Mouse (Mus musculus) ovary, postnatal 14 days (tissue): ENCODE data around the gene Otor.

ENCODE experiments used
- DNase-seq: peaks from one replicate; pipeline ENCODE4 v3.0.0; 2022; ENCODE audit warnings: low spot score

Otor gene

DNA sequence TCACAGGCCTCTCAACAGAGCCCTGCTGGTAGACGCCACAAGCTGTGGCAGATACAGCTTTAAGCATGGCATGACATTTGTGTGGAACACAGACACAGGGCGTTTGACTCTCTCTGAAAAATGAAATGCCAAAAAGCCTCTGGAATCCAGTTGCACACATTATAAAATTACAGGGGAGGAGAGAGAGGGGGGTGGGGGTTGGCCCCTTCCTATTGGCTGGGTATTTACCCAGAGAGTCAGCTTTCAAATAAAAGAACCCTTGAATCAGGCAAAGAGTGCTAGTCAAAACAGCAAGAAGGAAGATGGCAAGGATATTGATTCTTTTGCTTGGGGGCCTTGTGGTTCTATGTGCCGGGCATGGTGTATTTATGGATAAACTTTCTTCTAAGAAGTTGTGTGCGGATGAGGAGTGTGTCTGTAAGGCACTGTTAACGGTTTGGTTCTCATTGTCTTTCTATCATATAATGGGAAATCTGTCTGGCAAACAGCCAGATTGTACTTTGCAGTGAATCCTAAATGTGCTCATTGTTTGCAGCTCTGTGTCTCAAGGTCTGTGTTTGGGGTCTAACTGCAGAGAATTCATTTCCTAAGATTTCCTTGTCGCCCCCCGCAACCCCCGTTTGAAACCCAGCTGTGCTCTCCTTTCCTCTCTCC is at the start of gene Otor:
TSS of gene Otor (plus strand) at position 276 of the 654 bp plus-strand sequence.
- no peak for DNase-seq

DNA sequence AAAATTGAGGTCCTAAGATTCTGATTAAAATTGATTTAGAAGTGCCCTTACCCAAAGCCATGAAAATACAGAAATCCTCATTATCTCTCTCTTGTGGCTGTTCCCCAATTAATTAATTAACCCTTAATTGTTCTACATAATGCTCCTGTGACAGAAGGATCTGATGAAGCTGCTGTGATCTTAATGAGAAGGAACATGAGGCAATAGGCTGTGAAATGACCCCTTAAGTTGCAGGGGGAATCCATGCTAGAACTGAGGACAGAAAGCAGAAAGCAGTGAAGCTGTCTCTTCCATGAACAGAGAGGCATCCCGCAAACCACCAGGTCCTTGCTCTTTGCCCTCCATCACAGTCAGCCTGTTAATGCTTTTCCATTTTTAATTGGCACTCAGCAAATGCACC is 47.0 kb upstream of the Otor start:
- no peak for DNase-seq

DNA sequence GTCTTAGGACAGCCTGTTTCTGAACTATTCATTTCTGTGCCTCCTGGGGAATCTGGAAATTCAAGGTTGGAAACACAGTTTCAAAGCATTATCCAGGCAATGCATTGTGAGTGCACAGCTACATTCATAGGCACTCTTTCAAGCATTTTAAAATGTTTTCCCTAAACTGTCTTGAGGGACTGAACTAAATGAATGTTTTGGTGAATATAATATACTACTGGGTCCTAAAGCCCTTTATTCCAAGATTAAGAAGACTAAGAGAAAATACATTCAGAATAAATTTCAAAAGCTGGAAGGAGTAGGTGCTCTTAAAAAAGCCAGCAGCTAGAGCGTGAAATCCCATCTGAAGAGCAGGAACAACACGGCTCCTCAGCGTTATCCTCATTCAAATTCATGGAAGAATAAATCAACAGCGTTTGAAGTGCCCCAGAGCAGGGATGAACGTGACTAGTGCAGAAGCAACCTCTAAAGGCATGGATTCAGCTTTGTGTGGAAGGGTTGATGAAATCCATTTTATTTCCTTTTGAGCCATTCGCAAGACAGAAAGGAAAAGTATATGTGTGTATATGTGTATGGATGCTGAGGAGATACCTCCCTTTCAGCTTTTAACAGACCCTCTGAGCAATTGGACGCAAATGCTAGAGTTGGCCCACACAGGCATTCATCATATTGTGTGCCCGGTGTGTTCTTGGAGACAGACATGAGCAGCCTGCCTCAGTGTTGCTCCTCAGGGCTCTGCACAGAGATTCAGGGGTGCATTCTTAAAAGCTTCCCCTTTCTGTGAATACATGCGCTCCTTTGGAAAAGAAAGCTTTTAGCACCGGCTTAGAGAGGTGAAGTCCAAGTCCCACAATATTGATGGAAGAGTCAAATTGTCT is 45.7 kb upstream of the Otor start:
- no peak for DNase-seq

DNA sequence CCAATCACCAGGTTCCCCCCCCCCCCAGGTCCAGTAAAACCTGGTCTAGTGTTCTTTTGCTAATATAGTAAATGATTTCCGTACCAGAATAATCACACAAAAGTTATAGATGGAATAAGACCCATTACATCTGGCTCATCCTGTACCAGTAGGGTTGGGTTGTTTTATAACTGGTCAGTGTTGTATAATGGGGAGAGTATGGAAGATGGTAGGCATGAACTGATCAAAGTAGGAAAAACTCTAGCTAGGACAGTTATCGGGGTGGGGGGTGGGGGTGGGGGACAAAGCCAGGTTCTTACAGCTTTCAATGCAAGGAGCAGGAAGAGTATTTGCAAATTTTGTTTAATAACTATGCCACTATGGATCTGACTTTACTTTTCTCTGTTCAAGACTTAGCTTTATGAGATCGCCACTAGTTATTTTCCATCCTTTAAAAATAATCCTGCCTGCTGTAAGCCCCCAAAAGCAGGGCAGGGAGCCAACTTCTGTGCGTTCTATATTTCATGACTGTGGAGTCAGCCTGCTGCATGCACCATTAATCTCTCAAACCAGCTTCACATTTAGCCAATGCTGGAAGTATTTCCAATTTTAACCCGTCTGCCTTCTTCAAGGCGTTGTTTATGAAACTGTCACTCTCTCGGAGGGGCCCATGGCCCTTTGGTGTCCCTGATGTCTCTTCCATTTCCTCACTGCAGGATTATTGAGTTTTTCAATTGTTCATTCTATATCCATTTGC is 43.8 kb upstream of the Otor start:
- no peak for DNase-seq

DNA sequence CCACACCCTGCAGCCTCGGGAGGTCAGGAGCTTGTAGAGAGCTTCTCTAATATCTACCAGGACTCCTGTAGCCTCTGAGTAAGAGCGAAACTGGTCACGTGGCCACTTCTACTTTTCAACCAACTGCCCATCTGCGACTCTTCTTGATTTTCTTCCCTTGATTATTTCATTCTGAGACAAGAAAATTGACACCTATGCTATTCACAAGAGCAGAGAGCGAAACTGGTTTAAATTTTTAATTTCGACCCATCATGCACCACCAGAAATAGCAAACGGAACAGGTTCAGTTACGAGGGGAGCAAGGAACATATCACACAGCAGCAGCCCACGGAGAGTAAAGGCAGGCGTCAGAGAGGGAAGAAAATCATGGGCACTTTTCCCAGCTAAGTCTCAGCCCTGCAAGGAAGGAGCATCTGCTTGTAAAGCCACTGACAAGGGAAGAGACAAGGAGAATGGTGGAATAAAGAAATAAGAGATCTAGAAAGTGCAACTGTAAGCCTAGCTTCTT is 43.1 kb upstream of the Otor start:
- no peak for DNase-seq

DNA sequence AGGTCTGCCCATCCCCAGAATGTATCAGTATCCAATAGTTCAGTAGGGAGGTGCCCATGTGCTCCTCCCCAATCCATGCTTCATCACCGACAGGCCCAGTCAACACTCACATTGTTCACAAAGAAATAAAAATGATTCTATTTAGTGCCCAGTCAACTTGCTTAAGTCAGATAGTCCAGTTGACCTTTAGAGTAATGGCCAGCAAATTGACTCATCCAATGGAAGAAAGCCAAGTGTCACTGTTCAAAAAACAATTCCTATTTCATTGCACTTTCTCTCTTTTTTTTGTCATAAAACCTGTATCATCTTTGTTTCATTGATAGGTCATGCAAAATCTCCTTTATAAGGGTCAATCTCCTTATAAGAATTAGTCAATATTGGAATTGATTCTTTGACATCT is 36.7 kb upstream of the Otor start:
- no peak for DNase-seq

DNA sequence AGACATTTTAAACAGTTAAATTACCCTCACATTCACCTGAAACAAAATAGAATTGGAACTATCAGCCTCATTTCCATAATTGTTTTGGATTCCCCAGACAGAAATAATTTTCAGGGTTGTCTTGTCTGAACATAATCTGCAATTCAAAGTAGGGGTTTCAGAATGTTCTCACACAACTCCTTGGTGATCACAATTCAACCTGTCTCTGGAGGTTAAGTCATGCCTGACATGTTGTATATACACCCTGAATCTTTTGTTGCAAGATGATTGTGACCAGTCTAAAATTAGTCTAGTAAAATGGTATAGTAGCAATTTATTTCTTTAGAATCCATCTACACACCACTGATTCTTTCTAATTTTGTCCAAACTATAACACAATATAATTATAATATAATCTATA is 23.0 kb upstream of the Otor start:
- DNase-seq: no peak

DNA sequence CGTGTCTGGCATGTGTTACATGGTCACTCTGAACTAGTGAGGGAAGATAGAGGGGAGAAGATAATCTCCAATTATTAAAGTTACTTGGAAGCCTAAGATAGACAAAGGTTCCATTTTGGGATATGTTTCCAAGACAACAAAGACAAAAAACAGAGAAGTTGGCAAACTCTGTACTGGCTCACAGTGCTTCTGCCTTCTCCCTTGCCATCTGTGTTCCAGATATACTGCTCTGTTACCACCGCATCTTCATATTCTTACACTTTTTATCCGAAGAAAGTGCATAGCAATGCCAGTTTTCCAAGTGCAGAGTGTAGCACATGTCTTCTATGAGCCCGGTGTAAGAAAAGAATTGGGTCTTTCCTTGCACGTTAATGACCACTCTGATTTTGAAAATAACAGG is 21.5 kb upstream of the Otor start:
- DNase-seq: no peak

DNA sequence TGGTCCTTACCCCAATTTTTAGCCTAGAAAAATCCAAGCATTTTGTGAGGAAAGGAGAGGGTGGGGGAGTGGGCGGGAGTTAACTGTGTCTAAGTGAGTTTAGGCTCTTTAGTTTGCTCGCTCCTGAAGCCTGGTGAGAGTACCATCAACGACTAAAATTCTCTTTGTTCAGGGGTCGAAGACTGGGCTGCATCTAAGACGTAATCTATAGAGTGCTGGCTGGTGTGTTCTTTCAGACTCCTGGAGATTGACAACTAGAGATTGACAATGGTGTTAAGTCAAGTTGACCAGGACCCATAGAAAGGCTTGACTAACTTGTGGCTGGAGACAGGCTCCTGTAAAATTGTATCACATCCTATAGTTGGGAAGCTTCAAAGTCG is 15.9 kb upstream of the Otor start:
- DNase-seq: no peak

DNA sequence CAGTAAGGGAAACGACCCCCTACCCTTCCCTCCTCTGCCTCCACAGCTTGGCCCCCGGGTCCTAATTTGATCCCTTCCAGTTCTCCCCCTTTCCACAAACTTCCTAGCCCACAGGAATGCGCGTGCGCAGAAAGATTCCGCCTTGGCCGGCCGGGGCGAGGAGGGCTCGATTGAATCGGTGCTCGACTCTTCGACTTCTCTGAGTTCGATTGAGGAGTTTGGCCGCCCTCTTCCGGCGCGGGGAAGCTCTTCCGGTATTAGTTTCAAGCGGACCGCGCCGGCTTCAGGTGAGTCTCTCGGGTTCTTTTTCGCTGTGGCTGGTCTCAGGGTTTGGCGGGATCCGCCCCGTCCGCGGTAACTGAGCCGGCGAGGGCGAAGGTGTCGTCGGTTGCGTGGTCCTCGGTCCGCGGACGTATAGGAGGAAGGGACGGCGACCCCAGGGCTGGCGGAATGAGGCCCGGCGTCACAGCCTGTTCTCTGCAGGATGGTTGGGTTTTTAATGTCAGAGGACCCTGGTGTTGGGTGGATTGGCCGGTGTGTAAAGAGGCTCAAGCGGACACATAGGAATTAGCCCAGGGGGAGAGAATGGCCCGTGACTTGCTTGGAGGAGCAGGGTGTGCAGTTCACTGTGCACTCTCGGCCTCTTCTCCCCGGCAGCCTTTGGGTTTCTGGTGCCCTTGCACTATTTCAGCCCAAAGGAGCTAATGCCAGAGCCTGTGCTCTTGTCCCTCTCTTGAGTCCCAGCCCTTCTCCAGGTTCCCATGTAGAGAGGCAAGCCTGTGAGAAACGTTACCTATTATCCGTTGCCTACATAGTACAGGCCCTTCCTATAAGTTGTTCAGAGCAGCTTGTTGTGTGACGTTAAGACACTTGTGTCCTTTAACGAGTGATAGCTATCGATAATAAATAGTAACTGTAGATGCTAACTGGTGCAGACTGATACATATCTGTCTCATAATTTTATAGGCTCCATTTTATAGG is 15.2 kb upstream of the Otor start, which contains the start of gene Snrpb2:
TSS of gene Snrpb2 (plus strand) at position 228 of the 981 bp plus-strand sequence.
- peak; percentile 87 for DNase-seq

DNA sequence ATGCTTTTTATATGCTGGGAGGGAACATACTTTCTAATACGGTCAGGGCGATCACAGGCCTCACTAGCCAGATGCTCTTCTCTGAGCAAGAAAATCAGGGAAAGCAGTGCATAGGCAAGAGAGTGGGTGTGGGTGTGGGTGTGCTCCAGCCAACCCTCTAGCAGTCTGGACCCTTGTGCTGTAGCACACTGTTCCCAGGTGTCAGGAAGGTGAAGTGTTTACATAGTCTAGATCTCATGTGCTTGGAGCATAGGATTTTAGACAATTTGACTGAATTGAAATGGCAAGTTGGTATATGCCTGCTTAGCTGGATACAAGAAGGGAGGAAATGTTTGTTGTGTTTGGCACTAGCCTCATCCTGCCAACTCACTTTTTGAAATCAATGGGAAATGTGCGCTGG is 12.4 kb upstream of the Otor start:
- DNase-seq: no peak

DNA sequence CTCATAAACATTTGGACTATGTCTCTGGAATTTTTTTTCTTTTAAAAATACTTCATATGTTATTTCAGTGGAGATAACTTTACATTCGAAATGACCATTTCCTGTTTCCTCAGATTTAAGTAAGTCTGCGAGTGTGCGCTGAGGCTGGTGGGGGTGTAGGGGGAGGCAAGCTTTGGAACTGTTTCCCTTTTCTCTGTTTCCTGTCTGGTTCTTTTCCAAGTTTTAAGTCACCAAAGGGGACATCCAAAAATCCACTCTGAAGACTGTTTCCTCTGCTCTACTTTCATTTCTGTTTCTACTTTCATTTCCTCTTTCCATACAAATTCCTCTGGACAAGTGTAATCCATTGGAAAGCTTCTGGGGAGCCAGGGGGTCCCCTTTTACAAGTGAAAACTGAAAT is 3.4 kb downstream of the Otor start:
- DNase-seq: no peak

DNA sequence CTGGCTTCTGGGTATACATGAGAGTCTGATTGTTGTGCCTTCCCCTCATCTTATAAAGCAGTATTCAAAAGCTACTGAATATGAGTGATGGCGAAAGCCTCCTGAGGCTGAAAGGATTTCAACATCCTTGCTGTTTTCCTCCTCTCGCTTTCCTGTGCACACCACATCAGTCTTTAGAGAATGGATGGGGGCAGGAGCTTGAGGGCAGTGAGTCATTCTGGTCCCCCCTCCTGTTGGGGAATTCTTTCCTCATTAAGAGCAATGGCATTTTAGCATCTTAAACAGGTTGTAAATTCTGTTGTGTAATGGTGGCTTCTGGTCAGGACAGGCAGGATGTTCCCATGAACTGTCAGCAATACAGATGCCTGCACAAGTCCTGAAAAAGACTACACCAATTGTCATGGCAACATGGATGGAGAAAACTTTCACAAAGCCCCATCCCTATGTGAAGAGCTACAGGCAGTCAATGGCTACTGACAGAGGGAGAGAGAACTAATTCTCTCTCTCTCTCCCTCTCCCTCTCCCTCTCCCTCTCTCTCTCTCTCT is 6.7 kb downstream of the Otor start:
- DNase-seq: no peak

DNA sequence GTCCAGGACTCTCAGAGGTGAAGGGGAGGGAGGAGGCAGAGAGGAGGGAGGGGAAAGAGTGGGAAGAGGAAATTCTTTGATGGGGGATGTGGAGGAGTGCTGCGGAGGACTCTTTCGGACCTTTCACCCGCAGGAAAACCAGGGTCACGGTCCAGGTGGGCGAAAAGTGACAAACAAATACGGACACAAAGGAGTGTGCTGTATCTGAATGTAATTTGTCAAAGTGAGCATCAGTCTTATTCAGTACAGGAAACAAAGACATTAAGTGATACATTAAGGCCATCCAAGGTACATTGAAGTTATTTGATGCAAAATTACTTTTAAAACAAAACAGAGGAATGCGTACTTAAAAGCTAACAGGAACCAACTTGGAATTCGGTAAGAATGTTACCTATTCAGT is 11.6 kb downstream of the Otor start:
- no peak for DNase-seq

DNA sequence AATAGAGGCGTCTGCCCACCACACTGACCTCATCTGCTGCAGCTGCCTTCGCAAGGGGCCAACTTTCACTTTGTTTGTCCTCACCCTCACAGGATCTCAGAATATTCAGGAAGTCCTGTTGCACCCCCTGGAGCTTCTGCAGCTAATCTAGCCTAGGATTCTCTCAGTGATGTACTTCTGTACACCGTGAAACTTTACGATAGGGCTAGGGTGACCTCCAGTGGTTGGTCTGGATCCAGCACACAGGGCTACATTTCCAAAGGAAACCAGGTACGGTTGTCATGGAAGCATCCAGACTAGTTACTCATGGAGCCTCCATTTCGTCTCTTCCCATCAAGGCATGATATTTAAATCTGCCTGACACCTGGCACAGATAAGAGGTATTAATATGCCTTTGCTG is 15.5 kb downstream of the Otor start:
- DNase-seq: peak; percentile 44

DNA sequence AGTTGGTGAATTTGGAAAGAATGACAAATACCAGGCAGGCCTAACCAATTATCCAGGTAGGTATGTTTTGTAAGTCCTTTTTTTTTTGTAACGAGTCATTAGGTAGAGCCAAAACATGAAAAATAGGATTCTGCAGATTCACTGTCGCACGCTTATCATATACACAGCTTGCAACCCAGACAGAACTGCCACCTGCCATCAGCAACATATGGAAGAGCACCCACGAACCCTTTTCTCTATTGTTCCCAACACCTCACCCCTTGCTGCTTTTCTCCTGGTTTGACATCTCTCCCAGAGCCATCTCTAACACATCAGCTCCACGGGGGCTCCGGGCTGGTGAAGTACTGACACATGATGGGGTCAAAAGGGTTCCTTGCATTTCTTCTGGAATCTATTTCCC is 16.5 kb downstream of the Otor start:
- no peak for DNase-seq

DNA sequence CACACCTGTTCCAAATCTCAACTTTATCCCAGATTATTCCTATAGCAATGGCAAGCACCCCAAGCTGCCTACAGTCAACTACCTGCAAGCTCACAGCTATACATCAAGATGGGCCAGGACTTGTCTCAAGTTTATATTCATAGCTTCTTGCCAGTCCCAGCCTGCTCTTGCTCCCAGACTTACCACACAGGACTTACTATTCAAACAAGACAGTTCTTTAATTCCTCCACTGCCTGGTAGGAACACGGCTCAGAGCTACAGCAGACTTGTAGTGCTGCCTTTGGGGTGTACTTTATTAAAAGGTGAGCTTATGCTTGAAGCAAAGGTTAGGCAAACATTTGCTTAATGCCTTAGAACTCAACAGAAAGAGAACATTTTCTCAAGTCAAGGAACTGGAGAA is 18.9 kb downstream of the Otor start:
- DNase-seq: no peak

DNA sequence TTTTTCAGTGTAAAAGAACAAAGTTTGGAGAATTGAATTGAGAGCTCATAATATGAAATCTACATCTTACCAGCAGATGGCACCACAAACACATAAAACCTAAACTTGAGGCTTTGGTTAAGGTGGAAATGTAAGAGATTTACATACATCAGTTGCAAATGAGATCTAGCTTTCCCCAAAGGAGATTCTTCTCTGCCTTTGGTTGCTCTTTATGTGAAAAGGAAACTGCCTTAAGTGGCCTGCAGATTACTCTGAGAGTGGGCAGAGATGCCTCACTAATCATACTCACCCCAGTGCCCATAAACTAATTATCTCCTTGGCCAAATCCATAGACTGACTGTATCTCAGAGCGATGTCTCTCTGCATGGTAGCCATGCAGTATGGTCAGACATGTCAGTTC is 35.6 kb downstream of the Otor start:
- no peak for DNase-seq

DNA sequence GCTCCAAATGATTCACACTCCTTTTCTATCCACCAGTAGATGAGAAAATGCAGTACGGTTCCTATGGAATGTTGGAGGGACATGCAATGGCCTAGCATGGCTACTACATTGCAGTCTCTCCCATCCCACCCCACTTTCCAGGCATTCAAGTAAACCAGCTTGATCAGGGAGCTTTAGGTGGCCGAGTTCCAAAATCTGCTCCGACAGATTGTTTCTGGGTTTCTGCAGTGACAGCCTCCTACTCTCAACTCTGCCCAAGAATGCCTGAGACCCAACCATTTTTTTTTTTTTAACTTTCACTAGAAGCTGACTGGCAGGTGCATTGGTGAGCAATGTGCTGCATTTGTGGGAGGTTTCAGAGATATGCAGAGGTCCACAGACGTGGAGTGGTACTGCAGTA is 36.4 kb downstream of the Otor start:
- no peak for DNase-seq

DNA sequence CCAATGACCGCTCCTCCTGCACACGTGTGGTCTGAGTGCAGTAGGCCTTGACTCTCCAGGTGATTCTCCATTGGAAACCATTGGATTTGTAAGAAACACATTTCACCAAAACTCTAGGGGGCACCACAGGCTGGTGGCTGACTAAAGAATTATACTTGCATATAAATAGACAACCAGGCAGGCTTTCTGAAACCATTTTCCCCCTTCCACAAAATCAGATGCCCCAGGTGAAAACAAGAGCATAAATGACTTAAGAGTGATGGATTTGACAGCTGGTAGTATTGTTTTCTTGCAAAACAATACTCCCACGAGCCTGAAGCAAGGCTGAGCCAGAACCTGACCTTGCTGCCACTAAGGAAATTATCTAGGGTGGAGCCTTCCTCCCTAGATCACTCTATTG is 39.2 kb downstream of the Otor start:
- no peak for DNase-seq

DNA sequence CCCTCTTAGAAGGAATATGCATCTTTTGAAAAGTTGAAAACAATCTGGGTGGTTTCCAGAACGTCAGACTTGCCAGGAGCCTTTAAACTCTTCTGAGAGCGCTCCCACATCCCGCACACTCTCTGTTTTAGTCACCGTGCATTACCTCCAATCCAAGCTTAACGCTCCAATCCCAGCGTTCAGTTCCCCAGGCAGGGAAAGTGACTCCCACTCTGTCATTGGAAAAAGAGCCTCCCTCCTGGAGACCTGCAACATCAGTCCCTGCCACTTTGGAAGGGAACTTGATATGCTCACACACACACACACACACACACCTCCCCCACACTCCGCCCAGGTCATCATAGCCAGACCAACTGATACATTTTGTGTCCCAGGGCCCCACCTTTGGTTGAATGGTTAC is 39.9 kb downstream of the Otor start:
- no peak for DNase-seq
